In genomic region chr11:111321576-111321975, GRCm38 (mm10) we compare ENCODE assay signal across 23 mouse cellular contexts.
DNase-seq lines count a peak whose midpoint lies in the region; ATAC-seq and TF ChIP-seq lines count a peak whose summit lies in the region.
"Had no signal": no experiment of that assay in that cellular context is flagged by ENCODE, and none has a peak within 500 bp of the region (broad histone marks: within the 10 kb centered on the region; RNA-seq: fewer than 3 reads in every experiment).

No protein-coding gene starts in this region.

- H3K4me2 ChIP-seq in kidney, embryonic 15.5 days: no peak overlapping the region
- H3K4me2 ChIP-seq in forebrain, embryonic 15.5 days (replicated peaks): no peak overlapping the region
- H3K4me2 ChIP-seq: forebrain, embryonic 13.5 days; heart, embryonic 11.5 days; hindbrain, embryonic 12.5 days; hindbrain, embryonic 15.5 days had no signal

- TF ChIP-seq POLR2A in kidney, adult 2 months (IDR thresholded peaks at IDR 0.05; ENCODE audit: low read depth, low read length): no peak

- no peaks in the 10 kb centered on the region for H3K36me3 ChIP-seq in kidney, adult 2 months (ENCODE audit: control insufficient read depth, insufficient read depth, low read length)
- H3K36me3 ChIP-seq in kidney, embryonic 15.5 days: no peaks in the 10 kb centered on the region
- H3K36me3 ChIP-seq in forebrain, embryonic 15.5 days: no peaks in the 10 kb centered on the region
- H3K36me3 ChIP-seq: forebrain, embryonic 10.5 days; hindbrain, embryonic 12.5 days; hindbrain, embryonic 15.5 days had no signal

- H3K9me3 ChIP-seq in kidney, embryonic 15.5 days (replicated peaks): no peaks in the 10 kb centered on the region
- H3K9me3 ChIP-seq in forebrain, embryonic 15.5 days: no peaks in the 10 kb centered on the region
- H3K9me3 ChIP-seq: forebrain, embryonic 10.5 days; forebrain, embryonic 13.5 days; hindbrain, embryonic 12.5 days; hindbrain, embryonic 15.5 days had no signal

- no peaks in the 10 kb centered on the region for H3K27me3 ChIP-seq in kidney, adult 2 months (replicated peaks; ENCODE audit: control insufficient read depth, insufficient read depth, low read length)
- no peaks in the 10 kb centered on the region for H3K27me3 ChIP-seq in kidney, embryonic 15.5 days
- H3K27me3 ChIP-seq in forebrain, embryonic 15.5 days: no peaks in the 10 kb centered on the region
- H3K27me3 ChIP-seq: forebrain, embryonic 13.5 days; hindbrain, embryonic 12.5 days had no signal

- no peak for ATAC-seq in kidney, embryonic 15.5 days (replicated peaks; ENCODE audit: low FRiP score)
- ATAC-seq in forebrain, embryonic 15.5 days (replicated peaks): no peak
- ATAC-seq: CD4-positive, CD25-positive, alpha-beta regulatory T cell, adult 4 months; forebrain, embryonic 13.5 days; forebrain, postnatal 0 days had no signal

- peak; percentile 82 for DNase-seq in kidney, adult 2 months
- DNase-seq in kidney, postnatal 14 days: peak; percentile 5
- DNase-seq in kidney, postnatal 4 days: no peak
- peak; percentile 52 for DNase-seq in embryo, embryonic 10.5 days (ENCODE audit: low spot score)
- DNase-seq in embryo, embryonic 9.5 days (ENCODE audit: extremely low spot score): peak; percentile 22
- DNase-seq: adrenal gland, adult 2 months; adrenal gland, postnatal 14 days; cerebellum, adult 11-12 months; cerebellum, adult 8-10 months; cerebellum, postnatal 10 days; cerebellum, postnatal 36 days; forebrain, postnatal 0 days; gastrocnemius, adult 2 months; gastrocnemius, postnatal 14 days; heart, adult 11 months had no signal

- TF ChIP-seq CTCF in kidney, adult 2 months (conservative IDR thresholded peaks at IDR 0.05; ENCODE audit: insufficient read depth, insufficient read length, low read depth, low read length): no peak

- H3K4me3 ChIP-seq in kidney, adult 2 months (ENCODE audit: insufficient read depth, low read depth, low read length): no peak overlapping the region
- no peak overlapping the region for H3K4me3 ChIP-seq in kidney, embryonic 15.5 days (replicated peaks)
- H3K4me3 ChIP-seq in forebrain, embryonic 15.5 days: no peak overlapping the region
- H3K4me3 ChIP-seq: forebrain, embryonic 10.5 days; forebrain, embryonic 13.5 days; gastrocnemius, adult 2 months; hindbrain, embryonic 12.5 days; hindbrain, embryonic 15.5 days had no signal

- no peak overlapping the region for H3K9ac ChIP-seq in kidney, embryonic 15.5 days
- H3K9ac ChIP-seq in forebrain, embryonic 15.5 days (replicated peaks): no peak overlapping the region
- H3K9ac ChIP-seq: forebrain, embryonic 13.5 days; forebrain, postnatal 0 days; hindbrain, embryonic 12.5 days; hindbrain, embryonic 15.5 days had no signal

- H3K27ac ChIP-seq in kidney, adult 2 months (ENCODE audit: insufficient read depth, low read depth, low read length): no peak overlapping the region
- no peak overlapping the region for H3K27ac ChIP-seq in kidney, embryonic 15.5 days
- H3K27ac ChIP-seq in forebrain, embryonic 15.5 days (replicated peaks): no peak overlapping the region
- H3K27ac ChIP-seq: forebrain, embryonic 10.5 days; forebrain, embryonic 13.5 days; gastrocnemius, adult 2 months; hindbrain, embryonic 12.5 days; hindbrain, embryonic 15.5 days had no signal

- H3K4me1 ChIP-seq in kidney, adult 2 months (ENCODE audit: control insufficient read depth, insufficient read depth, low read length): no peaks in the 10 kb centered on the region; the same call in 1 of the 2 replicates
- peaks cover 5% of the 10 kb centered on the region; the same call in 1 of the 2 replicates for H3K4me1 ChIP-seq in kidney, embryonic 15.5 days
- H3K4me1 ChIP-seq in forebrain, embryonic 15.5 days: no peaks in the 10 kb centered on the region
- H3K4me1 ChIP-seq: forebrain, embryonic 13.5 days; hindbrain, embryonic 12.5 days; hindbrain, embryonic 15.5 days had no signal

- 35% methylated on average over 5 of the region's 5 CpGs for WGBS in kidney, adult 2 months
- 36% methylated on average over 5 of the region's 5 CpGs for WGBS in kidney, embryonic 15.5 days
- WGBS in forebrain, embryonic 15.5 days: 76% methylated on average over 5 of the region's 5 CpGs

Comparison
In these comparisons a context has a peak if more than half of its experiments do, and no peak if none do; other contexts are left out.
1. DNase-seq: peak in kidney, adult 2 months (single experiment), kidney, postnatal 14 days (single experiment), embryo, embryonic 10.5 days (single experiment) and embryo, embryonic 9.5 days (single experiment); none in kidney, postnatal 4 days (0 of 2).